Mouse (Mus musculus) kidney, postnatal 25 days (tissue): ENCODE measurements at regions not wholly inside any gene's neighbourhood (a gene's known extent, or its start where the extent isn't known, plus 50 kb on each side); places are given as distances from the start of the nearest gene placed in this dataset.

Experiments used
- DNase-seq, 2 experiments: peaks; one replicate each; pipeline ENCODE4 v3.0.0; 2021; ENCODE audit warnings: mixed read lengths in 2 of 2

GRCm38 (mm10) chr1:55807028-55807427, 401.3 kb downstream of the Plcl1 start:
- no peak for DNase-seq

GRCm38 (mm10) chr1:55808724-55809519, 403.2 kb downstream of the Plcl1 start:
- DNase-seq: no peak

- DNase-seq: no peak
Measured at GRCm38 (mm10) chr1:55812486-55812885, 406.8 kb downstream of the Plcl1 start.

GRCm38 (mm10) chr1:55820866-55821500, 415.3 kb downstream of the Plcl1 start:
- DNase-seq: no peak

- DNase-seq: no peak
Measured at GRCm38 (mm10) chr1:55822599-55822998, 416.9 kb downstream of the Plcl1 start.

GRCm38 (mm10) chr1:55827191-55827590, 421.5 kb downstream of the Plcl1 start:
- no peak for DNase-seq

- no peak for DNase-seq
Measured at GRCm38 (mm10) chr1:55835281-55835680, 429.6 kb downstream of the Plcl1 start.

GRCm38 (mm10) chr1:55836750-55837149, 431.0 kb downstream of the Plcl1 start:
- DNase-seq: no peak

GRCm38 (mm10) chr1:55837366-55837765, 431.6 kb downstream of the Plcl1 start:
- DNase-seq: no peak

- DNase-seq: peak; percentile 48 to 82
Measured at GRCm38 (mm10) chr1:55838168-55838567, 432.4 kb downstream of the Plcl1 start.

- peak in 1 of 2 experiments; percentile 3 for DNase-seq
Measured at GRCm38 (mm10) chr1:55848806-55849205, 443.1 kb downstream of the Plcl1 start.

- no peak for DNase-seq
Measured at GRCm38 (mm10) chr1:55852354-55852753, 446.6 kb downstream of the Plcl1 start.

GRCm38 (mm10) chr1:55859113-55859512, 453.4 kb downstream of the Plcl1 start:
- no peak for DNase-seq

- no peak for DNase-seq
Measured at GRCm38 (mm10) chr1:55863113-55863512, 457.4 kb downstream of the Plcl1 start.

- no peak for DNase-seq
Measured at GRCm38 (mm10) chr1:55865274-55865673, 459.6 kb downstream of the Plcl1 start.

- DNase-seq: no peak
Measured at GRCm38 (mm10) chr1:55866677-55867076, 461.0 kb downstream of the Plcl1 start.

- DNase-seq: no peak
Measured at GRCm38 (mm10) chr1:55873583-55873982, 467.9 kb downstream of the Plcl1 start.

- DNase-seq: peak; percentile 69 to 77
Measured at GRCm38 (mm10) chr1:55874143-55874867, 468.6 kb downstream of the Plcl1 start.

GRCm38 (mm10) chr1:55874868-55875144, 469.1 kb downstream of the Plcl1 start:
- peak in 1 of 2 experiments; percentile 4 for DNase-seq

GRCm38 (mm10) chr1:55884576-55884975, 478.9 kb downstream of the Plcl1 start:
- DNase-seq: no peak

- DNase-seq: peak in 1 of 2 experiments; percentile 73
Measured at GRCm38 (mm10) chr1:55886383-55887070, 480.8 kb downstream of the Plcl1 start.

- DNase-seq: peak; percentile 53 to 69
Measured at GRCm38 (mm10) chr1:55887386-55887785, 481.7 kb downstream of the Plcl1 start.

GRCm38 (mm10) chr1:55888711-55889366, 483.1 kb downstream of the Plcl1 start:
- DNase-seq: no peak
